Mouse (Mus musculus): Measurements from ENCODE around the gene Pter. TPM values are rescaled to one million over a fixed set of nuclear protein-coding genes. Genes with fewer than 3 reads are reported as not detected.

Gene Pter
- 7.2 and 8.0 TPM in 2 replicates for polyA plus RNA-seq (2015; fragmentation: Nextera tagmentation; extraction: Ambion mirVana)

- H3K9ac ChIP-seq (ENCODE audit: low read depth, low read length) = peak within 1 kb of the TSS; percentile 59; the same call in 1 of the 2 replicates
- WGBS = under 1% methylated on average over 24 of the region's 24 CpGs
- peak within 1 kb of the TSS; percentile 67 for H3K27ac ChIP-seq (ENCODE audit: low read depth, low read length)
- no peaks in the 10 kb centered on the region for H3K9me3 ChIP-seq (ENCODE audit: control insufficient read depth)
- TF ChIP-seq CTCF (IDR thresholded peaks at IDR 0.05; ENCODE audit: low read depth) = no peak
- H3K4me2 ChIP-seq (replicated peaks; ENCODE audit: low read depth) = peak within 1 kb of the TSS; percentile 73
- H3K4me1 ChIP-seq (replicated peaks; ENCODE audit: control insufficient read depth, insufficient read depth, low read length) = 0 out of 2 replicates have a peak, but pooled peaks cover 2% of the 10 kb centered on the region
- no peaks in the 10 kb centered on the region for H3K36me3 ChIP-seq (ENCODE audit: control insufficient read depth, insufficient read depth)
- H3K27me3 ChIP-seq (replicated peaks; ENCODE audit: control insufficient read depth, insufficient read depth, low read length) = no peaks in the 10 kb centered on the region
- peak; percentile 98 for ATAC-seq
- H3K4me3 ChIP-seq (ENCODE audit: low read depth, low read length) = peak within 1 kb of the TSS; percentile 53
These were observed at the start of gene Pter for GRCm38 (mm10) chr2:12923804-12924591. Gene Pter, plus strand, starts transcription at chr2:12924041.

DNA sequence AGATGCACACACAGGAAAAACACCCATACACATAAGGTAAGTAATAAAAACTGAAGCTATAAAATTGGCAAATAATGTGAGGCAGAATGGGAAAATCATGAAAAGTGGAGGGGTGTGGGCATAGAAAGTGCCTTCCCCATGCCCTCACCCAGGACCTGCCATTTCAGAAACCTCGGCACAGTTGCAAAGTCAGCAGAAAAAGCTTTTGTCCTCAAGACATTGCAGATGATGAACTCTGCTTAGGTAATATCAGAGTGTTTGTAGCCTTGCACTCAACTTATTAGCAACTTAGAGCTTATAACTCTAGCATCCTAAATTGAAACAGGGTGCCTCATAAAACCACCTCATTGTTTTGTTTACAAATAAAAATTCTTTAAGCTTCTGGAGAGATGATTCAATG lies 49.6 kb upstream of the Pter start:
- H3K4me1 ChIP-seq (replicated peaks; ENCODE audit: control insufficient read depth, insufficient read depth, low read length) = no peaks in the 10 kb centered on the region
- H3K27me3 ChIP-seq (replicated peaks; ENCODE audit: control insufficient read depth, insufficient read depth, low read length) = no peaks in the 10 kb centered on the region
- no peaks in the 10 kb centered on the region for H3K9me3 ChIP-seq (ENCODE audit: control insufficient read depth)
- H3K9ac ChIP-seq (ENCODE audit: low read depth, low read length) = no peak overlapping the region
- H3K4me3 ChIP-seq (ENCODE audit: low read depth, low read length) = no peak overlapping the region
- TF ChIP-seq CTCF (IDR thresholded peaks at IDR 0.05; ENCODE audit: low read depth) = no peak
- no peak for ATAC-seq
- H3K4me2 ChIP-seq (replicated peaks; ENCODE audit: low read depth) = no peak overlapping the region
- H3K27ac ChIP-seq (ENCODE audit: low read depth, low read length) = no peak overlapping the region
- no peaks in the 10 kb centered on the region for H3K36me3 ChIP-seq (ENCODE audit: control insufficient read depth, insufficient read depth)
- 66% methylated on average over 1 of the region's 1 CpGs for WGBS

DNA sequence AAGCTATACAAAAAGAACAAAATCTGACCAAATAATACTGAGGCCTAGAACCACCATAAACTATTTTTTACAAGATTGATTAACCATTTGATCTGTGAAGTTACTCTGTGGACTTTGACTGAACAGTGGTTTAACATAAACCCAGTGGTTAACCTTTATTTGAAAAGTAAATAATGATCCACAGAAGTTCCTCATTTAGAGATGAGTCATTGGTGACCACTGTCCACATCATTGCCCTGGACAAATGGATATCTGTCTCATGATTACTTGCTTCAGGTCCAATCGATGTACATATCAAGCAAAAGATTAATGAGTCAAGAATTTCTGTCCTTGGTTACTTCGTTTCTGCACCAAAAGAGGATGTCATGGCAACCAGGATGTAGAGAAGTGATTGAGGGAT lies 44.3 kb upstream of the Pter start:
- no peak overlapping the region for H3K27ac ChIP-seq (ENCODE audit: low read depth, low read length)
- no peak overlapping the region for H3K9ac ChIP-seq (ENCODE audit: low read depth, low read length)
- H3K4me1 ChIP-seq (replicated peaks; ENCODE audit: control insufficient read depth, insufficient read depth, low read length) = no peaks in the 10 kb centered on the region
- TF ChIP-seq CTCF (IDR thresholded peaks at IDR 0.05; ENCODE audit: low read depth) = no peak
- ATAC-seq = no peak
- no peaks in the 10 kb centered on the region for H3K27me3 ChIP-seq (replicated peaks; ENCODE audit: control insufficient read depth, insufficient read depth, low read length)
- no peak overlapping the region for H3K4me2 ChIP-seq (replicated peaks; ENCODE audit: low read depth)
- no peak overlapping the region for H3K4me3 ChIP-seq (ENCODE audit: low read depth, low read length)
- no peaks in the 10 kb centered on the region for H3K36me3 ChIP-seq (ENCODE audit: control insufficient read depth, insufficient read depth)
- no peaks in the 10 kb centered on the region for H3K9me3 ChIP-seq (ENCODE audit: control insufficient read depth)
- 26% methylated on average over 2 of the region's 2 CpGs for WGBS

GRCm38 (mm10) chr2:12881009-12881408 lies 42.8 kb upstream of the Pter start:
- no peak overlapping the region for H3K4me2 ChIP-seq (replicated peaks; ENCODE audit: low read depth)
- H3K27me3 ChIP-seq (replicated peaks; ENCODE audit: control insufficient read depth, insufficient read depth, low read length) = no peaks in the 10 kb centered on the region
- no peaks in the 10 kb centered on the region for H3K36me3 ChIP-seq (ENCODE audit: control insufficient read depth, insufficient read depth)
- WGBS = 90% methylated on average over 1 of the region's 1 CpGs
- no peak overlapping the region for H3K4me3 ChIP-seq (ENCODE audit: low read depth, low read length)
- no peaks in the 10 kb centered on the region for H3K4me1 ChIP-seq (replicated peaks; ENCODE audit: control insufficient read depth, insufficient read depth, low read length)
- H3K27ac ChIP-seq (ENCODE audit: low read depth, low read length) = no peak overlapping the region
- no peak overlapping the region for H3K9ac ChIP-seq (ENCODE audit: low read depth, low read length)
- no peak for ATAC-seq
- no peaks in the 10 kb centered on the region for H3K9me3 ChIP-seq (ENCODE audit: control insufficient read depth)
- TF ChIP-seq CTCF (IDR thresholded peaks at IDR 0.05; ENCODE audit: low read depth) = no peak

GRCm38 (mm10) chr2:12883276-12883914 lies 40.4 kb upstream of the Pter start:
- Histone ChIP-seq H3K4me1 (replicated peaks; ENCODE audit: control insufficient read depth, insufficient read depth, low read length) (no peaks in the 10 kb centered on the region), H3K36me3 (ENCODE audit: control insufficient read depth, insufficient read depth) (no peaks in the 10 kb centered on the region), H3K27ac (ENCODE audit: low read depth, low read length) (no peak overlapping the region), H3K27me3 (replicated peaks; ENCODE audit: control insufficient read depth, insufficient read depth, low read length) (no peaks in the 10 kb centered on the region), H3K4me3 (ENCODE audit: low read depth, low read length) (no peak overlapping the region), H3K9me3 (ENCODE audit: control insufficient read depth) (no peaks in the 10 kb centered on the region), H3K9ac (ENCODE audit: low read depth, low read length) (no peak overlapping the region), H3K4me2 (replicated peaks; ENCODE audit: low read depth) (no peak overlapping the region)
- no peak for ATAC-seq
- TF ChIP-seq CTCF (IDR thresholded peaks at IDR 0.05; ENCODE audit: low read depth) = no peak
- 61% methylated on average over 10 of the region's 10 CpGs for WGBS

DNA sequence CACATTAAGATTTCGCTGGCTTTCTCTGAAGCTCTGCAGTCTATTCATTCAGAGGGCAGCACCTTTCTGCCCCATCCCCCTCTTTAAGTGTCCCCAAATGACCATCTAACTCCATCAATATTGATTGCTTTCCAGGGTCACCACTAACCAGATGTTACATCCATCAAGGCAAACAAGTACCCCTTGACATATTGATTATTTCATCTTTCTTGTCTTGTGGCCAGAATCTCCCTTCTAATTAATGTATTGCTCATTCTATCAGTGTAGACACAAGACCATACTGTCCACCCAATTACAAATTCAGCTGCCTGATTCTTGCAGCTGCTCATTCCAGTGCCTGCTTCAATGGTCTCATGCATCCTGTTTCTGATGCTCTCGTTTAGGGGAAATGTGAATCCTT lies 36.8 kb upstream of the Pter start:
- Histone ChIP-seq H3K4me2 (replicated peaks; ENCODE audit: low read depth) (no peak overlapping the region), H3K9me3 (ENCODE audit: control insufficient read depth) (no peaks in the 10 kb centered on the region), H3K27me3 (replicated peaks; ENCODE audit: control insufficient read depth, insufficient read depth, low read length) (no peaks in the 10 kb centered on the region), H3K9ac (ENCODE audit: low read depth, low read length) (no peak overlapping the region), H3K36me3 (ENCODE audit: control insufficient read depth, insufficient read depth) (no peaks in the 10 kb centered on the region), H3K4me1 (replicated peaks; ENCODE audit: control insufficient read depth, insufficient read depth, low read length) (no peaks in the 10 kb centered on the region), H3K27ac (ENCODE audit: low read depth, low read length) (no peak overlapping the region), H3K4me3 (ENCODE audit: low read depth, low read length) (no peak overlapping the region)
- ATAC-seq = no peak
- WGBS = 48% methylated on average over 2 of the region's 2 CpGs
- TF ChIP-seq CTCF (IDR thresholded peaks at IDR 0.05; ENCODE audit: low read depth) = no peak

All from intestine, postnatal 0 days (tissue).